Mouse (Mus musculus) large intestine, adult 2 months (tissue): ENCODE measurements at regions not wholly inside any gene's neighbourhood (a gene's known extent, or its start where the extent isn't known, plus 50 kb on each side); places are given as distances from the start of the nearest gene placed in this dataset.
"Not testable (repeated sequence)": the region's sequence is repeated elsewhere in the genome, so short reads cannot be mapped to it uniquely, and the experiment has no call there.

Source experiments
- DNase-seq: peaks from one replicate; pipeline ENCODE4 v3.0.0-alpha.2; 2012; ENCODE audit warnings: low read depth, low spot score
- WGBS: fragments of 180-500 bp; shearing (Covaris S2); methylation state at CpG from one replicate; pipeline ENCODE4 v1.1.7; 2018; 5-methylcytosine and 5-hydroxymethylcytosine counted together

DNA sequence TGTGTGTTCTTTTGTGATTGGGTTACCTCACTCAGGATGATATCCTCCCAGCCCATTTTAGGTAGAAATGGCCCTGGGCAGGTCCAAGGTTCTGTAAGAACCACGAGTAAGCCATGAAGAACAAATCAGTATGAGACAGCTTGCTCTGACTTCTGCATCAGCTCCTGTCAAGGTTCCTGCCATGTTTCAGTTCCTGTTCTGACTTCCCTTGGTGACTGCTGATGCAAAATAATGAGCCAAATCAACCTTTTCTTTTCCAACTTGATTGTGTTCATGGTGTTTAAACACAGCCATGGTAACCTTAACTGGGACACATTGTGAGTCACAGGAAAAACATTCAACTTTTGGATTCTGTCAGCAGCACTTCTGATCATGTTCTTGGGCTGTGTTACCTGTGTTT is 667.4 kb upstream of the Igfbp7 start:
- no peak for DNase-seq
- WGBS = 26% methylated on average over 1 of the region's 1 CpGs

DNA sequence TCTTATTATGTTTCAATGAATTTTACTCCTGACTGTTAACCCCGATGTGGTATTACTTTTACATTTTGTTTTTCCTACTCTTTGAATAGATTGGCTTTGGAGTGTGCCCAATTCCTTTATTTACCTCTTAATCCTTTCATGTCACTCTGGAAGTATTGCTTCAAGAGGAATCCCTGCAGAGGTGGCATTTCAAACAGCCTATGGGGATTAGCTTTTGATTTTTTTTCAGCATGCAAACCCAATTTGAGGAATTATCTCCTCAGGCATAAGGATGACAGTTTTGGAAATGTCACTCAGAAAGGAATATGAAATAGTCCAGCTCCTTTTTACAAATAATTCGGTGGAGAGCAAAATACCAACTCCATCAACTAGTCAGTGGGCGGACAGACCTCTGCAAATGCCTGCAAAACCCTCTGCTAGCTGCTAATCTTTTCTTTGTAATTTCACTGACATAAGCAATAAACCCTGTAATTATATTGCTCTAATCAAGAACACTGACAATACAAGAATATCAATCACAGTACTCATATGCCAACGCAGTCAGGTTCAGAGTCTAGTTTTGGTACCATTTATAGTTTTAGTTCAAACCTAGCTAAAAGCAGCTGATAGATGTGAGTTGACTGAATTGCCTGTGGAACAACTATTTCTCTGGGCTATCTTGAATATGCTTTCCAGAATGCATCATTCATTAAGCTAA is 624.9 kb upstream of the Igfbp7 start:
- DNase-seq = no peak
- 66% methylated on average over 4 of the region's 4 CpGs for WGBS

DNA sequence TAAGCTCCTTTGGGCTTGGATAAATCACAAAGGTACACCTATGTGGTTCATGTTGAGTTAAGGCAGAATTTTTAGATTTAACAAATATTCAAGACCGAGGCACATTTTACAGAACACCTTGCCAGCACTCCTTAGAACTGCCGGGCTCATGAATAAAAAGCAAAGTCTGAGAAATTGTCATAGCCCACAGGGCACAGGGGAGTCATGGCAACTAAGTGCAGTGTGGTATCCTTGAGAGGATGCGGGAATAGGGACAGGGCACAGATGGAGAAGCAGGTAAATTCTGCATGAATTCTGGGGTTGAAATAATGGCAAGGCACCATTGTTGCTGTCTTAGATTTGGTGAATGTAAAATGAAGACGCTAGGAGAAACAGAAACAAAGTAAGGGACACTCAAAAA is 609.7 kb upstream of the Igfbp7 start:
- WGBS = 84% methylated on average over 4 of the region's 4 CpGs
- DNase-seq = no peak

DNA sequence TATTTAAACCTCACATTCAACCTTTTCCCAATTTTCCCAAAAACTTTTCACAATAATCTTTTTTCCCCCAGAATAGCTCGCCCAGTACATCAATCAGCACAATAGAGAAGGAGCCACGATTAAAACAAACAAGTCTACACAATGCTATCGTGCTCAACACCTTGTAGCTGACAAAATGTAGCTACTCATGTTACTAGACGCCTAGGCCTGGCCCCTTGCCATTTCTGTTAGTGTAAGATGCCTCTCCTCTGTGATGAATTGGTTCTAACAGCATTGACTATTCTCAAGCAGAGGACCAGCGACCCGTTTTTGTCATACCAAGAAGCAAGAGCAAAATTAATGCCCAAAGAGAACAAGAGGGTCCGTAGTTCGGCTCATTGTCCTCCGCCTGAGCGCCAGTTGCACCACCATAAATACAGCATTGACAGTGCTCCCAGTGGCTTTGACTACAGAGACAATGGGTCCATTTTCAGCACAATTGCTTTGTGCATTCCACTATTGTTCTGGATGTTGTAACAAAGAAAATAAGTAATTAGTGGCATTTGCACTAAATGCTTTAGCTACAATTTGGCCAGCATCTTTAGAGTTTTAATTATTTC is 578.7 kb upstream of the Igfbp7 start:
- 79% methylated on average over 10 of the region's 10 CpGs for WGBS
- no peak for DNase-seq

DNA sequence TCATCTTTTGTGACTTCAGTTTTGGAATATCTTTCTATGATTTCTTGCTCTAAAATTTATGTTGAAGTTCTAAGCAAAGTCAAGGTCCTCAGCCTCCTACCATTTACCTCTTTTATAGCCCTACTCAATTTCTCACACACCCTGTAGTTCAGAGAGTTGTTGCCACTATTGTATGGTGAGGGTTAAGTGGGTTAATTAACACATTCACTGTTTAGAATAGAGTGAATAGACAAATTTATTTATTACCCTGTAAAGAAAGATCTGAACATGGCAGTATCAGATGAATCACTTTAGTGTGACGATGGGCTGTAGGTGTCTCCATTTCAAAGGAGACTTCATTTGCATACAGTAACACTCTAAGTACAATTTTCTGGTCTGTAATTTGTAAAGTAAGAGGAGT is 577.4 kb upstream of the Igfbp7 start:
- WGBS = 67% methylated on average over 1 of the region's 1 CpGs
- no peak for DNase-seq

DNA sequence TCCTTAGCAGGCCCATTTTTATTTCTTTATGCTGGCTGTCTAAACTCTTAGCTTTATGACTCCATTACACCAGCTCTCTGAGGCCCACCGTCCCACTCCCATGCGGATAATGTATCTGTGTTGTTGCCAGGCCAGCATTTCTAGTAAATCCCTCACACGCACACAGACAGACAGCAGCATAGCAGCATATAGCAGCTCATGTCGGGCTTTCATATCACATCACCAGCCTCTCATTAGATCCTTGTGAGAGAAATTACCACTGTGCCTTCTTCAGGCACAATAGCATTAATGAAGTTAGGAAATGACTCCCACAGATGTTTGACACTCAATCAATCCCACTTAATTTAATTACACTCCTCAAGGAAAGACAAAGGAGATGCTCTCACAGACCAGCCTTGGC is 532.2 kb upstream of the Igfbp7 start:
- 73% methylated on average over 4 of the region's 4 CpGs for WGBS
- not testable (repeated sequence) for DNase-seq

DNA sequence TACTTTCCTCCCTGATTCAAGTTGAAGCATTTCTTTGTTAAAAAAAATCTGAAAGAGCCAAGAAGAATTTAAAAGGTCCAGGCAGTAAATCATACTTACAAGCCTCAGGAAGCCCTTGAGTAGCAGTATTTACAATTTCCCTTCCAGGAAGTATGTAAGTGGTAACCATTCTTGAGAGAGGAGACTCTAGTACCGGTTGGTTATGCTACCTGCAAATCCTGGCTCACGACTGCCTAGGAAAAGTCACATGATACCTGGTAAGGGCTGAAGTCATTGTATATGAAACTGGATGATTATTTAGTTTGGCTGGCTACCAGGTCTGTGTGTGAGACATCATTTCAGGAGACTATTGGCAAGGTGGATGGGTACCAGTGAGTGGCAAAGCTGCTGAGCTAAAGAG is 524.0 kb upstream of the Igfbp7 start:
- no peak for DNase-seq
- 59% methylated on average over 2 of the region's 2 CpGs for WGBS

DNA sequence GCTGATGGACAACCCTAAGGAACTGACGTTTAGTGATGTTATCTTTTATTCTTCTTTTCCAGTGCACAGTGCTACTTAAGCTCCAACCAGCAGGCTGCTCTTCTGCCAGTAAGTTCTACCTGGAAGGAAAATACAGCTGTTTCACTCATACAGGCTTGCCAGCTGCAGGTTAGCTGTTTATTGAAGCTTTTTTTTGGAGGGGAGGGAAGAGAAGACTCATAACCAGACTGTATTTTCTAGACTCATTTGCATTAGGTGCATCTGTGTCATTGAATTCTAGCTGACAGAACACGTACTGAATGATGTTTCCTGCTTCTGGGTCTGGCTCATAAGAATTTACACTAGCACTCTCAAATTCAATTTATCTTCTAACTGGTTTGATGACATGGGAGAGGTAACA is 513.3 kb upstream of the Igfbp7 start:
- DNase-seq = no peak
- 61% methylated on average over 2 of the region's 2 CpGs for WGBS

DNA sequence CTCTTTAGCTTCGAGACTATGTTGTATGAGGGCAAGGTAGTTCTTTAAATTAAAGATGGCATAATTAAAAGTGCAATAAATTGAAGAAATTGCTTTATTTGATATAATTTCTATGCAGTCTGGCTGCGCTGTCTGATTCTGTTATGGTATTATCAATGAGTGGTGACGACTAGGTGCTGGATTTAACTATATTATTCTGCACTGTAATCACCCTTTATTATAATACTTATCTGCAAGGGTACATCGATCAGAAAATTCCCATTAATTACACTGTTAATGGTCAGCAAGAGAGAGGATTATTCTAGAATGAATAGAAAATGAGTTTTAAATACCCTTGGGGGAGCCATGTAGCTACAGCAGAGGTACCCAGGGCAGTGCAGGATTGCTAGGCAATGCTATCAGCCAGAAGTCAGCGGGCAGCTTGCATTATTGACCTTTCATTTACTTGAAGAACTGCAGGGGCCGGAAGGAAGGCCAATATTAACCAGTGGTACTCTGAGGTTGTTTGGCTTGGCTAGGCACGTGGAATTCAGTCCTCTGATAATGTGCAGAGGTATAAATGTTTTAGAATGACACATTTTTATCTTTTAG is 509.3 kb upstream of the Igfbp7 start:
- 61% methylated on average over 7 of the region's 7 CpGs for WGBS
- DNase-seq = no peak

DNA sequence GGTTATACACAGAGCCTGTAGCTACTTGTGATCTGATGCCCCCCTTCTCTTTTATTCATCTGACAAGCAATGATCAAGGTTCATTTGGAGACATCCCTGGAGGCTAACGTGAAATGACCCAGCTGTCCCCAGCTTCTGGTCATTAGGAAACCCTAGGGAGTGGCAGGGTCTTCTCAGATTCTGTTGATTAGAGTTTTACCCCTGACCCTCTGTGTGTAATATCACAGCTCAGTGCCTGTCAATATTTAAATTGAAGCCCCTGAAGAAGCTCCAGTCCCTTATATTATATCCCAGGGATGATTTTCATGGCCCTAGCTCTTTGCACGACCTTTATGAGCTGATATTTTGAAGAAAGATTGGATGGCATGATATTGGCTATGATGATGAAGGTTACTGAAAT is 508.5 kb upstream of the Igfbp7 start:
- 41% methylated on average over 2 of the region's 2 CpGs for WGBS
- DNase-seq = no peak

DNA sequence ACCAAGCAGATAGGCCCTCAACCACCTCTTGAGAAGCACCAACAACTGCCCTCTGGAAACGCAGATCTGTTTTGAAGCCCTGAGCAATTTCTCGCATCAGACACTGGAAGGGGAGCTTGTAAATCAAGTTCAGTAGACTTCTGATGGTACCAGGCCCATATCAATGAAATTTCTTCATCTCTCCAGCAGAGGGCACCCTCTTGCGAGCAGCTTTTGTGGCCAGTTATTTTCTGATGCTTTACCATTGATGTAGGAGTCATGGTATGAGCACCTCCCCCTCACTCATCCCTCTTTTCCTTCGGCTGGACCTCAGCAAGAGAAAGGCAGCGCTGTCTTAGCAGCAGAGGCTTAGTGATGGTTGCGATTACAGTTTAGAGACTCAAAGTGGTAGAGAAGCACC is 501.4 kb upstream of the Igfbp7 start:
- 54% methylated on average over 6 of the region's 6 CpGs for WGBS
- no peak for DNase-seq

DNA sequence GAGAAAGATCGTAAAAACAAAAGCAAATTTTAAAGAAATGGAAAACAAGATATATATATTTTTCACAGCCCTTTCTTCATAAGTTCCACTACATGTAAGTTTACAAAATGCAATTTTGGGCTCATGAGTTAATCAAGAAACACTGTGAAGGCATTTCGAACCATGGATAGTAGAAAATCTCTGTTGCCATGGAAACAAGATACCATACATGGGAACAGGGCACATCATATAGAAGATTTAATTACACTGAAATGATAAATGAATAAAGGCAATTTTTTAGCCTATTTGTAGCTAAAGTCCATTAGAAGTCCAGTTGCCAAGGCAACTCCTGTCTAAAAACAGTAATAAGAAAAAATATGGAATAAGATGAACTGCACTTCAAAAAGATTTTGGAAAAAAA is 484.2 kb upstream of the Igfbp7 start:
- DNase-seq = not testable (repeated sequence)
- WGBS = 84% methylated on average over 2 of the region's 2 CpGs

DNA sequence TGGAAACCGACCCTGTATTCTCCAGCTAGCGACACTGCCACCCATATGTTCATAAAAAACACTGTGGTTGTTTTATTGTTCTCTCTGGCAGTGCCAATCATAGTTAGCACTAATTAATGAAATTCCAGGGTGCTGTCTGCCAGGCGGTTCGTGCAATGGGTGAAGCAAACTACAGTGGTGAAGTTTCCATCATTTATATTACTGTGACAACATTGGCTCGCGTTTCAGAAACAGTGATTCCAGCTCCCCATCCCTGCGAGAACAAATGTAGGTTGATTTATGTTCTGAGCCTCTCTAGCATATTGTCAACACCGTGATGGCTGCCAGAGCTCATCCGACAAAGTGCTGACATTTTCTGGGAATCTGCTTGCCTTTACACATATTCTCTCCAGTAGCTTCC is 480.7 kb upstream of the Igfbp7 start:
- no peak for DNase-seq
- 62% methylated on average over 9 of the region's 9 CpGs for WGBS

DNA sequence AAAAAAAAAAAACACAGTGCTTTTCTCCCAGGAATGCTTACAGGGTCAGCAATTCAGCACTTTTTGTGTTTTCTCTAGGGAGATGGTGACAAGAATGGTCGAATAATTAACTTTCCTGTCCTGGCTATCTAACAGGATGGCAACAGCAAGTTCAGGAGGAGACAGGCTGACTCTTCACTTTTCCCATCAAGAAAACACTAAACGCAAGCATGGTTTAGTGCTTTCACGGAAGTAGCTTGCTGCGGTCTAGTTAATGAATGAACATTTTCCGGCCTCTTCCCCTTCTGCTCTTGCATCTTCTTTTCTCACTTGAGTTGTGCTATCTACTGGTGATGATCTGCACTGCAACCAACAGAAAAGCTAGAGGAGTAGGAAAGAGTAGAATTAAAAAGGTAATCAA is 463.6 kb upstream of the Igfbp7 start:
- 47% methylated on average over 5 of the region's 5 CpGs for WGBS
- no peak for DNase-seq

DNA sequence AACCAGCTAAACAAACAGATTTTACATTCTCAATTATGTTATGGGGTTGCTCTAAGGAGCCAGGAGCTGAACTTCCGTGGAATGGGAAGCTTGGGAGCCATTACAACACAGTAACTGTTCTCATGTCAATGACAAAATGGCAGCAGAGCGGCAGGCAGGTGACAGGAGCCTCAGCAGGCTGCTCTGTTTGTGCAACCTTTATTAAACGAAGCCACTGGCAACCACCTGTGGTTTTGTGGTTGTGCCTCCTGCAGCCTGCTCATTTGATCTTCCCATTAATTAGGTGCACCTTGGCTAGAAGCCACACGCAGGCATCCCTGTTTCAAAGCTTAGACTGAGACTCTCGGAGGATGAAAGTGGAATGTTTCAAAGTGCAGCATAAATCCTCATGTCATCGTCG is 457.5 kb upstream of the Igfbp7 start:
- no peak for DNase-seq

DNA sequence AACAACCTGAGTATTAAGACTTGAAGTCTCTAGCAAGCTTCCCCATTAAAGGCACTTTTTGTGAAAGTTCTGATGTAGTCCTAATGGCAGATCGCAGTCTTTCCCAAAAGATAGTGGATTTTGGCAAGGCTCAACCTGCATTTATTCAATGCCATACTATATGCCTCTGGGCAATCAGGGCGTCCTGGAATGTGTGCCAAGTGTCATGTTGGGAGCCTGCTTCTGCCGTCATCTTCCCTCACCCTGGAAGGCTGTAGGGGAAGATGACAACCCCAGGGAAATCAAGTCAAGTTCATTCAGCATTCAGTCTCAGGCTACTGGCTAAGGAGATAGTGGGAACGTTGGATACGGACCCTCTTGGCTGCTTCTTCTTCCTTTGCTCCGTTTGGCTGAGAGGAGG is 447.4 kb upstream of the Igfbp7 start:
- no peak for DNase-seq
- WGBS = 80% methylated on average over 6 of the region's 6 CpGs

More for the DNA sequence above, 457.5 kb upstream of the Igfbp7 start:
- 73% methylated on average over 7 of the region's 7 CpGs for WGBS

DNA sequence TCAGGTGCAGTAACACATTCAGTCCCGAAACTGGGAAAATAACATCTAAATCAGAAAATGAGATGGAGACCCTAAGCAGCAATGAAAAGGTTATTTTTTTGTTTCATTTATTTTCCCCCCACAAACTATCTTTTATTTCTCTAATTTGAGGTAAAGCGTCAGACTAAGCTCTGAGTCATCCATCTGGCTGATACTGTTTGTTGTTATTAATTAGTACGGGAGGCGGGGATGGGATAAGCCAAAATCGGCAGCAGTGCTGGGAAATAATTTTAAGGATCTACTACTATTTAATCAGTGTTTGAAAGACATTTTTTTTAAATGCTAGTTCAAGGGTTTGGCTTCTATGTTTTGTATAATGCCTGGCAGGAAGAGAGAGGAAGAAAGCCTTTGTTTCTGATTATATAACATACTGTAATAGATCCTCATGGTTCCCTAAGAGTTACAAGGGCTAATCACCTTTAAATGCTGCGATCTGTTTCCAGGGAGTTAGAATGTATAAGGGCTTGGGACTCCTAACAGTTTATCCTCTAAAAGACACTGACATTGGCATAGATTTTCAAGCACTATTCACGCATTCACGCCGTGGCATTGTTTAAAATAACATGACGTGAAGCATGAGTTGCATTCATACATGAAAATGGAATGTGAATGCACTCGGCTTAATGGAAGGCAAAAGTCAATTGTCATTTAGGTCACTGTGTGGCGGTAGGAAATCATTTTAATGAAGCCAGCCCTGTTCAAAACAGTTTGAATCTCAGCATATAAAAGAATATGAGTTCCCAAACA is 446.4 kb upstream of the Igfbp7 start:
- WGBS = 73% methylated on average over 12 of the region's 12 CpGs

DNA sequence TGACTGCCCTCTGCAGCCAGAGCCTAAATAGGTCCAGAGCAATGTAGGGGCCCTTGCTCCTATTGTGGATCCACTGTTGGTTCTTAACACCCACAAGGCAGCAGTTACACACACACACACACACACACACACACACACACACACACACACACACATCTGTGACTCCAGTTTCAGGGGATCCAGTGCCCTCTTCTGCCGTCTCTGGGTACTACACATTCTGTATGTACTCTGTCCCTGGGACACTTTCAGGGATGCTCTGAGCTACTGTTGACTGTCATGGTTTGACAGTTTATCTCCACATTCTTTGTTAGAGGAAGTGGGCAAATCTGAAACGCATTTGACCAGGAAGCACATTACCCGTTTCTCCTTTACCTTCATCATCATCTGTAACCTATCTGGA is 443.8 kb upstream of the Igfbp7 start:
- 91% methylated on average over 3 of the region's 3 CpGs for WGBS
- no peak for DNase-seq

More for the DNA sequence above, 446.4 kb upstream of the Igfbp7 start:
- no peak for DNase-seq

DNA sequence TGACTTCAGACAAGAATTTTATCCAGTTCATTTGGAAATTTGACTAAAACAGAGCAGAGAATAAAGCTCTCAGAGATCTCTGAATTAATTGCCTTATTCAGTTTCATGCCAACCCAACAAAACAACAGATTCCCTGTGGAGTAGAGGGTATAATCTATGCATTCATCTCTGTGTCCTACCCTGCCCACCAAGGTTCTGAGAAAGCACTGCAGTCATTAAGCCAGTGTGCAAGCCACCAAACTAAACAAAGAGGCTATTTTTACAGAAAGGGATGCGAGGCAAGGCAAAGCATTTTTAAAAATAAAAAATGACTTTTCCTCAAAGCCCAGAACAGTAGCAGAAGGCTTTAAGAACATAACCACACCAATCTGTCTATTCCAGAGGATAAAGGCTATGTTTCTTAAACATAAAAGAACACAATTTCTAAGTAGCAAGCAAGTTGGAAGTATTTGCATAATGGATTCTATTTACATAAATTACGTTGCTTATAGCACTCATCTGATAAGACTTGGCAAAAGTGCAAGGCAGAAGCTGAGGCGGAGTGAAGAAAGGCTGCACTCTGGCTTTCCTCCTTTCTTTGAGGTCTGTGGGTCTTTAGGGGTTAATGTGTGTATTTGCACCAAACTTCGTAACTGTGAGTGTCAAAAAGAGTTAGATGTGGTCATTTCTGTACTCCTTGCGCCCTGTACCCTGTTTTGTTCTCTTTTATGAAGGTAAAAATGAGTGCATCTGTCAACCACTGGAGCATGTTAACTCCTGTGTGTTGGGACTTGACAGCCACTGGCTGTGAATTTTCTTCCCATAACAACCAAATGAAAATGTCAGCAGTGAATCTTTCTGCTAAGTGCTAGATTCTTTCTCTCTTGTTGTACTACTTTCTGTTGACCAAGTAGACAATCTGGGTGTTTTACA is 430.6 kb upstream of the Igfbp7 start:
- DNase-seq = no peak
- 38% methylated on average over 5 of the region's 5 CpGs for WGBS

DNA sequence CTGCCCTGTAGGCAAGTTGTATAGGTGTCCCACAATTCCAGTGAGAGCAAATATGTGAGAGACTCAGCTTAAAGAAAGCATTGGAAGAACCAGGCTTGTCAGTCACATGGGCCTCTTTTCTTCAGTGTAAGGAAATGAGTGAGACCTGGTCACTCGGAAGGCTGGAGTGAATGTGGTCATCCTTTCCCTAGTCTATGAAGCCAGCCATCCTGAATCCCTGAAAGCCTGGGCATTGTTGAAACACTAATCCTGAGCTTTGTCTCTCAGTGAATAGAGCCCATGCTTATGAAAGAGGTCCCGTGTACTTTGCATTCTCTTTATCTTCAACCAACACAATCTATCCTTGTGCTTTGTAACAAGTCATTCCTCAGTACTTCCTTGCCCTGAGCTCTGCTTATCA is 420.1 kb upstream of the Igfbp7 start:
- DNase-seq = no peak
- 87% methylated on average over 2 of the region's 2 CpGs for WGBS
